Mouse (Mus musculus) liver, adult 2 months (tissue): ENCODE measurements around the gene Gm39653.

Source experiments
- CTCF ChIP-seq: fragments of 200-500 bp; IDR thresholded peaks from 2 replicates; pipeline ENCODE4 v1.5.1; 2011; ENCODE audit warnings: low read depth, low read length, control low read depth
- POLR2A ChIP-seq: fragments of 200-500 bp; IDR thresholded peaks from 2 replicates; pipeline ENCODE4 v1.6.1; 2011; ENCODE audit warnings: low read length, control low read depth; ENCODE audit not compliant: insufficient read depth; ENCODE audit errors: extremely low read depth

GRCm38 (mm10) chr1:63668852-63669160 is 53.0 kb downstream of the Gm39653 start:
- no peak for TF ChIP-seq POLR2A
- peak; percentile 26; the same call in 1 of the 2 replicates for TF ChIP-seq CTCF
